Mouse (Mus musculus) lung, embryonic 16.5 days (tissue): ENCODE measurements at regions not wholly inside any gene's neighbourhood (a gene's known extent, or its start where the extent isn't known, plus 50 kb on each side); places are given as distances from the start of the nearest gene placed in this dataset.
"Not testable (repeated sequence)": the region's sequence is repeated elsewhere in the genome, so short reads cannot be mapped to it uniquely, and the experiment has no call there.

Experiments
- ATAC-seq: fragments of 200-750 bp; cut with Nextera tagmentation; 2 replicates; pipeline ENCODE4 v1.8.0; 2017; ENCODE audit warnings: low read depth, mild to moderate bottlenecking, moderate library complexity
- H3K27ac ChIP-seq: fragments of 300-500 bp; sonication (generic); 2 replicates; pipeline ENCODE4 v1.5.1; 2014; ENCODE audit warnings: mild to moderate bottlenecking, control low read depth, low read length
- H3K27me3 ChIP-seq: fragments of 300-500 bp; sonication (generic); 2 replicates; pipeline ENCODE4 v1.6.1; 2014; ENCODE audit warnings: low read depth, low read length, mixed read lengths; ENCODE audit not compliant: control insufficient read depth, insufficient read depth
- H3K36me3 ChIP-seq: fragments of 300-500 bp; sonication (generic); 2 replicates; pipeline ENCODE4 v1.6.1; 2014; ENCODE audit warnings: low read length; ENCODE audit not compliant: control insufficient read depth, insufficient read depth
- H3K4me1 ChIP-seq: fragments of 300-500 bp; sonication (generic); replicated peaks from 2 replicates; pipeline ENCODE4 v1.6.1; 2014; ENCODE audit warnings: low read length, mixed read lengths; ENCODE audit not compliant: control insufficient read depth, insufficient read depth
- H3K4me2 ChIP-seq: fragments of 300-500 bp; sonication (generic); 2 replicates; pipeline ENCODE4 v1.6.1; 2014; ENCODE audit warnings: low read depth, low read length, control low read depth
- H3K4me3 ChIP-seq: fragments of 300-500 bp; sonication (generic); 2 replicates; pipeline ENCODE4 v1.5.1; 2014; ENCODE audit warnings: mild to moderate bottlenecking, low read length, control low read depth
- H3K9ac ChIP-seq: fragments of 300-500 bp; sonication (generic); 2 replicates; pipeline ENCODE4 v1.6.1; 2014; ENCODE audit warnings: low read length, control low read depth
- H3K9me3 ChIP-seq: fragments of 300-500 bp; sonication (generic); 2 replicates; pipeline ENCODE4 v1.6.1; 2016; ENCODE audit warnings: low read length; ENCODE audit not compliant: control insufficient read depth
- WGBS: fragments of 180-500 bp; shearing (Covaris S2); extraction: QIAGEN DNeasy Blood & Tissue Kit; methylation state at CpG from one replicate; pipeline ENCODE4 v1.1.7; 2014; 5-methylcytosine and 5-hydroxymethylcytosine counted together

DNA sequence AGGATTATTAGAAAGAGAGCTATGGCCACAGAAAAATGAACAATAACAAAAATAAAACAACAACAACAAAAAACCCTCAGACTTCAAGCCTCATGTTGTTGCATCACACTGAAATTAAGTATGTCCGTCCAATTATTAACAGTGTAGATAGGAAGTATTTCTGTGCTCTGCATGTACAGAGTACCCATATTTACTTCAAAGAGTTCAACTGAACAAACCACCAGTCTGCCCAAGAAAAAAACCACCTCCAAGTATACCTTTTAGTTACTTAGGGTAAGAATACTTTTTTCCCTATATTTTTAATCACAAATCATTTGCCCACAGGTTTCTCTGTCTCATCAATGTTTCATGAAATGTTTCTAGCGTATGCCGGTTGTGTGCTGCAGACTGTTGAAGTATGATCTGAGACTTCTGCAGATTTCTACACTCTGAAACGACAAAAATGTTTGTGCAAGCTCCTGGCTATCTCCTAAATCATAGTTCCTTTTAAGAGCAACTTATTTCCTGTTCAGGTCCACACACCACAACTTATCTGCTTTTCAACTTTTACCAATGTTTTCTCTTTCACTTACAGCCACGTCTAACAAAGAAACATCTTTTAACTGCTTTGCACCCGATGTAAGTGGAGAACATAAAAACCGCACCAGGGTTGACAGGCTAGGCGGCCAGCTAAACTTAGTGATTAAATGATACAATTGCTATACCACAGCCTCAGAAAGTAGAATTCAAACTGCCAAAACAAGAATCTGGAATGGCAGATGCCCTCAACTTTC is 154.2 kb upstream of the Rps6ka3 start:
- H3K27ac ChIP-seq = no peak overlapping the region
- ATAC-seq = no peak
- no peak overlapping the region for H3K4me3 ChIP-seq
- H3K9me3 ChIP-seq = no peaks in the 10 kb centered on the region
- no peaks in the 10 kb centered on the region for H3K4me1 ChIP-seq
- 58% methylated on average over 8 of the region's 8 CpGs for WGBS
- H3K4me2 ChIP-seq = no peak overlapping the region
- H3K9ac ChIP-seq = no peak overlapping the region
- no peaks in the 10 kb centered on the region for H3K27me3 ChIP-seq
- H3K36me3 ChIP-seq = no peaks in the 10 kb centered on the region

DNA sequence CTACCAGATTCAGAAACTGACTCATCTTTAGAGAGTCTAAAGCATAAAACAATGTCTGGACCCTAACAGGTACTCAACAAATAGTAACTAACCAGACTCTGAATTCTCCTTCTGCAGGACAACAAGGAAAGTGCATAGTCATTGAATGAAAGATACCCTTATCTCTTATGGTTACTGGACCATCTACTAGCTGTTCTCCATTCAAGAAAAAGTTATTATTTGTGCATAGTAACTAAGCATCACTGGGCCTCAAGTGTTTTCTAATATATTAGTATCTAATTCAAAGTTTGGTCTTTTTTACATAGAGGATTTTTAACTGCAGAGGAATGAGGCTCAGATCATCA is 153.7 kb upstream of the Rps6ka3 start:
- no peak overlapping the region for H3K4me2 ChIP-seq
- no peak overlapping the region for H3K4me3 ChIP-seq
- no peak overlapping the region for H3K27ac ChIP-seq

DNA sequence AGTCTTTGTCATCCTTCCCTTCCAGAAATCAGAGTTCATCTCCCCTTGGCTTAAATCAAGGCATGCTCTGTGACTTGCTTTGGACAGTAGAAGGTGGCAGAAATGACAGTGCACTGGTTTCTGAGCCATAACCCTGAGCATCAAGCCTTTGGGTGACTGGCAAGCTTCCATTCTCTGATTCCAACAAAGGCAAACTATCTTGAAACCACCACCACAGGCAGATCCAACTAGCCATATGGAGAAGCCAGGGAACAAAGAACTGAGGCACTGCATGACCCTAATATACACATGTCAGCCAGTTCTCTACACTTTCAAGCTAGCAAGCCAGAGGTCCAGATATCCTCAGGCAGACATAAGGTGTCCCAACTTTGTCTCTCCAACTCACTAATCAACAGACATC is 151.2 kb upstream of the Rps6ka3 start:
- ATAC-seq = no peak
- no peaks in the 10 kb centered on the region for H3K36me3 ChIP-seq
- no peak overlapping the region for H3K9ac ChIP-seq
- no peak overlapping the region for H3K27ac ChIP-seq
- H3K4me3 ChIP-seq = no peak overlapping the region
- H3K4me2 ChIP-seq = no peak overlapping the region
- no peaks in the 10 kb centered on the region for H3K4me1 ChIP-seq
- no peaks in the 10 kb centered on the region for H3K27me3 ChIP-seq
- no peaks in the 10 kb centered on the region for H3K9me3 ChIP-seq

More for the DNA sequence above, 153.7 kb upstream of the Rps6ka3 start:
- no peaks in the 10 kb centered on the region for H3K36me3 ChIP-seq
- ATAC-seq = no peak
- H3K9me3 ChIP-seq = no peaks in the 10 kb centered on the region
- no peaks in the 10 kb centered on the region for H3K27me3 ChIP-seq
- no peak overlapping the region for H3K9ac ChIP-seq
- H3K4me1 ChIP-seq = no peaks in the 10 kb centered on the region

DNA sequence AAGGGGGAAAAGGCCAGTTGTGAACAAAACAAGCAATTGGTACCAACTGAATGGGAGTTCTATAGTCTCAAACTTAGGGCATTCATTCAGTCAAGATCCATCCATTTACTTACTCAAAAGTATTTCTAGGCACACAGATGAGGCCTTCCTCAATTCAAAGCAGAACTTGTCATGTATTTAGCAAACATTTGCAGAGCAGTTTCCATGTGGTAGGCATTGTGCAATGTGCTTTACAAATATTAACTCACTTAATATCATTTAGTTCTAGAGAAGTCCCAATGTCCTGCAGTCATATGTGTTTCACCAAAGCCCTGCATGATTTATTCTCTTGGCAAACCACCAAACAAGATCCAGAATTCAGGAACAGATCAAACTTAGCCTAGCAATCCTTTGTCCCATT is 148.8 kb upstream of the Rps6ka3 start:
- Histone ChIP-seq H3K4me1 (no peaks in the 10 kb centered on the region), H3K4me3 (no peak overlapping the region), H3K27me3 (no peaks in the 10 kb centered on the region), H3K4me2 (no peak overlapping the region), H3K9ac (no peak overlapping the region), H3K9me3 (no peaks in the 10 kb centered on the region), H3K27ac (no peak overlapping the region), H3K36me3 (no peaks in the 10 kb centered on the region)
- no peak for ATAC-seq

DNA sequence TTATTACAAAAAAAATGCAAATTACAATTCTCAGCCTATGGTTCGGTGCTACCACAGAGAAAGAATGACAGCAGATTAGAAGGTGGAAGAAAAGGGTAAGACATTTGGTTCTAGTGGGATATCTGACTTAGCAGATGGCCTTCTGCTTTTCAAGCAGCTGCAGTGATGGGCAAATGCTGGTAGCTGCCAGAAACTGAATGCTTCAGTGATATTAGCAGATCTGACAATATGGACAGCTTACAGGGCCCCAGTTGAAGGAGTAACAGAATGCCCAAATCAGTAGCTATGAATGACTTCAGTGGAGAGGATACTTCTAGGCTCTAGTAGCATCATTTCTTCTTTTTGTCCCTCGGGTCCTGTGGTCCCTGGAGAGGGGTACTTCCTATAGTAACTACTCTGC is 143.9 kb upstream of the Rps6ka3 start:
- no peak for ATAC-seq
- no peak overlapping the region for H3K27ac ChIP-seq
- H3K9ac ChIP-seq = no peak overlapping the region
- 67% methylated on average over 2 of the region's 2 CpGs for WGBS
- no peaks in the 10 kb centered on the region for H3K36me3 ChIP-seq
- no peak overlapping the region for H3K4me2 ChIP-seq
- H3K27me3 ChIP-seq = no peaks in the 10 kb centered on the region
- no peak overlapping the region for H3K4me3 ChIP-seq
- H3K9me3 ChIP-seq = no peaks in the 10 kb centered on the region
- H3K4me1 ChIP-seq = no peaks in the 10 kb centered on the region

DNA sequence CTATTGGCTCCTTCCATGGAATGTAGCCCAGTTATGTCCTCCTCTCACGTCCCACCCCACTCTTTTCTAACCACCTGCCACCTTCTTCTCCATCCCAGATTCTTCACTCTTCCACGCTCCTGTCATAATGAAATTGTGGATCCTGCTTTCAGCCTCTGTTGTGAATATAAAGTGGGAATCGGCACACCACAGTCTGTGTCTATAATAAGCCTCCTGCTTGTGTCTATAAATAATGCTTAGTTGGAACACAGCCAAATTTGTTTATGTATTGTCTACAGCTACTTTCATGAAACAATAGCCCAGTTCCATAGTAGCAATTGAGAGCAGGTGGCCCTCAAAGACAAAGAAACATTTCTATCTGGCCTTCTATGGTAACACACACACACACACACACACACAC is 137.5 kb upstream of the Rps6ka3 start:
- no peaks in the 10 kb centered on the region for H3K9me3 ChIP-seq
- no peaks in the 10 kb centered on the region for H3K36me3 ChIP-seq
- ATAC-seq = no peak
- peaks cover 2% of the 10 kb centered on the region; the same call in 1 of the 2 replicates for H3K27me3 ChIP-seq
- no peaks in the 10 kb centered on the region for H3K4me1 ChIP-seq
- H3K4me3 ChIP-seq = no peak overlapping the region
- no peak overlapping the region for H3K4me2 ChIP-seq
- no peak overlapping the region for H3K27ac ChIP-seq
- 65% methylated on average over 3 of the region's 3 CpGs for WGBS
- H3K9ac ChIP-seq = no peak overlapping the region

DNA sequence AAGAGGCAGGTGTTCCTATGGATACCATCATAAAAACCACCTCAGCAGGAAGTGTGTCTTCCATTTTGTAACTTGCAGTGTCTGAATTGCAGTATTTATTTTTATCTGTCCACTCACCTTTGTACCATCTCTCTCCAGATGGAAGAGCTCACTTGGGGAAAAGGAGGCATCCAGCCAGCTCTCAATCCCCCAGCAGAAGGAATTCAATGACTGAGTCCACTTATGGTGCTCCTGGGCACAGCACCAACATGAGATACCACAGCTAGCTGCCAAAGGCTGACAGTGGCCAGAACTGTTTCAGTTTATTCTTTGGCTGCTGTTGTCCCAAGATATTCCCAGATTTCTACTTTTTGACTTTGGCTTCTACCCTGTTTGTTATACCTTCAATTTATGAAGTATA is 136.6 kb upstream of the Rps6ka3 start:
- no peak overlapping the region for H3K9ac ChIP-seq
- H3K27ac ChIP-seq = no peak overlapping the region
- H3K36me3 ChIP-seq = no peaks in the 10 kb centered on the region
- H3K27me3 ChIP-seq = peaks cover 2% of the 10 kb centered on the region; the same call in 1 of the 2 replicates
- no peak for ATAC-seq
- no peaks in the 10 kb centered on the region for H3K9me3 ChIP-seq
- H3K4me2 ChIP-seq = no peak overlapping the region
- H3K4me1 ChIP-seq = no peaks in the 10 kb centered on the region
- H3K4me3 ChIP-seq = no peak overlapping the region

DNA sequence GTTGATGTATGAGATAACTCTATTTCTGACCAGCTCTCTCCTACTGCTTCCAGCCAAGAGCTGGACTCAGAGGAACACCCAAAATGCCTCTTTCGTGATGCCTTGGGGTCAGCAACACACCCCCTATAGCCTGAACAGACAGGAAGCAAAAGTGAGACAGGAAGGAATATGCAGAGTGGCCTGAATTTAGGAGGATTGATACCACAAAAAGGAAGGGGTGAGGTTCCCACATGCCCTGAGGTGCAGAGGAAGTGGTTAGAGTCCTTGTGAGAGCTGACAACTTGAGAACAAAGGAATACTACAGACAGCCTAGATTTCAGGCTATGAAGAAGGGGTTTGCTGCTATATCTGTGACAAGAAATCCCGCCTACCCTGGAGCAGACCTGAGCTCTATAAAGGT is 129.6 kb upstream of the Rps6ka3 start:
- Histone ChIP-seq H3K9me3 (no peaks in the 10 kb centered on the region), H3K27ac (no peak overlapping the region), H3K4me2 (no peak overlapping the region), H3K4me1 (no peaks in the 10 kb centered on the region), H3K4me3 (no peak overlapping the region), H3K27me3 (no peaks in the 10 kb centered on the region), H3K36me3 (no peaks in the 10 kb centered on the region), H3K9ac (no peak overlapping the region)
- no peak for ATAC-seq
- WGBS = 59% methylated on average over 2 of the region's 2 CpGs

DNA sequence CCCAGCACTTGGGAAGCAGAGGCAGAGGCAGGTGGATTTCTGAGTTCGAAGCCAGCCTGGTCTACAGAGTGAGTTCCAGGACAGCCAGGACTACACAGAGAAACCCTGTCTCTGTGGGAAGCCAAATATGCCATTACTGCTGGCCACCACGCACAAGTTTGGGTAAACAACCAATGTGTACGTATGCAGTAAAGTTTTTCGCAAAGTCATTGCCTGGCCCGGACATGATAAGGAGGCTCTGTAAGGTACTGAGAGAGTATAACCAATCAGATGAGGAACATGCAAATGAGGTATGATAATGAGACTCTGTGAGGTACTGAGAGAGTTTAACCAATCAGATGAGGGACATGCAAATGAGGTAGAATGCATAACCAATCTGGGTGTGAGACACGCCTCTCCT is 99.5 kb upstream of the Rps6ka3 start:
- not testable (repeated sequence) for H3K27ac ChIP-seq, H3K4me2 ChIP-seq, H3K27me3 ChIP-seq, H3K4me3 ChIP-seq, H3K9me3 ChIP-seq, H3K36me3 ChIP-seq, H3K9ac ChIP-seq, H3K4me1 ChIP-seq, ATAC-seq
- 84% methylated on average over 6 of the region's 6 CpGs for WGBS

DNA sequence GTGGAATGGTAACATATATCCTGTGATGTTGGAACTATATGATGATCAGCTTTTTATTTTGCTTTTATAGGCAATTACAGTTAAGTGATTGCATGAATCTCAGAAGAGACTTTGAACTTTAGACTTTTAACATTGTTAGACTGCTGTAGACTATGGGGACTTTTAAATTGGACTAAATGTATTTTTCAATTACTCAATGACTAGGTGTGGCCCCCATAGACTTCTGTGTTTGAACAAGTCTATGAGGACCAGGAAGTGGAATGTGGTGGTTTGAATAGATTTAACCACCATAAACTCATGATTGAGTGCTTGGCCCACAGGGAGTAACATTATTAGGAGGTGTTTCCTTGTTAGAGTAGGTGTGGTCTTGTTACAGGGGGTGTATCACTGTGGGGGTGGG is 93.9 kb upstream of the Rps6ka3 start:
- Histone ChIP-seq H3K9ac (no peak overlapping the region), H3K4me1 (no peaks in the 10 kb centered on the region), H3K27ac (no peak overlapping the region), H3K9me3 (no peaks in the 10 kb centered on the region), H3K4me2 (no peak overlapping the region), H3K27me3 (no peaks in the 10 kb centered on the region), H3K4me3 (no peak overlapping the region), H3K36me3 (no peaks in the 10 kb centered on the region)
- ATAC-seq = no peak
